Mouse (Mus musculus): ENCODE measurements at regions not wholly inside any gene's neighbourhood (a gene's known extent, or its start where the extent isn't known, plus 50 kb on each side); places are given as distances from the start of the nearest gene placed in this dataset.

- ATAC-seq, result peak; percentile 93; the same call in 1 of the 2 replicates
- no peak overlapping the region for H3K27ac ChIP-seq (ENCODE audit: low read depth, low read length)
- 40% methylated on average over 7 of the region's 7 CpGs for WGBS
Measured at GRCm38 (mm10) chr4:67589976-67590727, 762.8 kb downstream of the Tlr4 start.

GRCm38 (mm10) chr4:67607166-67607565 lies 779.8 kb downstream of the Tlr4 start:
- H3K4me1 ChIP-seq (ENCODE audit: control insufficient read depth, insufficient read depth, low read length), result no peaks in the 10 kb centered on the region
- DNase-seq (ENCODE audit: low spot score), result no peak
- H3K9me3 ChIP-seq (replicated peaks; ENCODE audit: control insufficient read depth, low read length), result no peaks in the 10 kb centered on the region
- no peak overlapping the region for H3K4me3 ChIP-seq (ENCODE audit: low read depth, low read length)
- no peak for ATAC-seq
- H3K4me2 ChIP-seq (ENCODE audit: low read length), result no peak overlapping the region
- H3K27me3 ChIP-seq (replicated peaks; ENCODE audit: control insufficient read depth, insufficient read depth, low read length), result no peaks in the 10 kb centered on the region
- no peak overlapping the region for H3K27ac ChIP-seq (ENCODE audit: low read depth, low read length)
- H3K36me3 ChIP-seq (ENCODE audit: control insufficient read depth, insufficient read depth, low read length), result no peaks in the 10 kb centered on the region
- no peak overlapping the region for H3K9ac ChIP-seq (ENCODE audit: low read length)

More at GRCm38 (mm10) chr4:67589976-67590727, 762.8 kb downstream of the Tlr4 start:
- H3K4me2 ChIP-seq (ENCODE audit: low read length), result no peak overlapping the region
- no peak overlapping the region for H3K9ac ChIP-seq (ENCODE audit: low read length)
- H3K27me3 ChIP-seq (replicated peaks; ENCODE audit: control insufficient read depth, insufficient read depth, low read length), result no peaks in the 10 kb centered on the region
- no peaks in the 10 kb centered on the region for H3K36me3 ChIP-seq (ENCODE audit: control insufficient read depth, insufficient read depth, low read length)
- no peaks in the 10 kb centered on the region for H3K9me3 ChIP-seq (replicated peaks; ENCODE audit: control insufficient read depth, low read length)
- H3K4me3 ChIP-seq (ENCODE audit: low read depth, low read length), result no peak overlapping the region
- no peaks in the 10 kb centered on the region for H3K4me1 ChIP-seq (ENCODE audit: control insufficient read depth, insufficient read depth, low read length)
- DNase-seq (ENCODE audit: low spot score), result peak; percentile 83

GRCm38 (mm10) chr4:67614486-67615067 lies 787.2 kb downstream of the Tlr4 start:
- peak; percentile 65 for DNase-seq (ENCODE audit: low spot score)

GRCm38 (mm10) chr4:67626641-67627040 lies 799.3 kb downstream of the Tlr4 start:
- ATAC-seq (no peak), DNase-seq (ENCODE audit: low spot score) (no peak)
- Histone ChIP-seq H3K4me3 (ENCODE audit: low read depth, low read length) (no peak overlapping the region), H3K4me1 (ENCODE audit: control insufficient read depth, insufficient read depth, low read length) (no peaks in the 10 kb centered on the region), H3K9ac (ENCODE audit: low read length) (no peak overlapping the region), H3K36me3 (ENCODE audit: control insufficient read depth, insufficient read depth, low read length) (no peaks in the 10 kb centered on the region), H3K4me2 (ENCODE audit: low read length) (no peak overlapping the region), H3K27me3 (replicated peaks; ENCODE audit: control insufficient read depth, insufficient read depth, low read length) (no peaks in the 10 kb centered on the region), H3K9me3 (replicated peaks; ENCODE audit: control insufficient read depth, low read length) (no peaks in the 10 kb centered on the region), H3K27ac (ENCODE audit: low read depth, low read length) (no peak overlapping the region)

More at GRCm38 (mm10) chr4:67614486-67615067, 787.2 kb downstream of the Tlr4 start:
- Histone ChIP-seq H3K36me3 (ENCODE audit: control insufficient read depth, insufficient read depth, low read length) (no peaks in the 10 kb centered on the region), H3K27ac (ENCODE audit: low read depth, low read length) (no peak overlapping the region), H3K4me1 (ENCODE audit: control insufficient read depth, insufficient read depth, low read length) (no peaks in the 10 kb centered on the region; the same call in 1 of the 2 replicates), H3K9me3 (replicated peaks; ENCODE audit: control insufficient read depth, low read length) (no peaks in the 10 kb centered on the region), H3K27me3 (replicated peaks; ENCODE audit: control insufficient read depth, insufficient read depth, low read length) (no peaks in the 10 kb centered on the region), H3K9ac (ENCODE audit: low read length) (no peak overlapping the region), H3K4me3 (ENCODE audit: low read depth, low read length) (no peak overlapping the region), H3K4me2 (ENCODE audit: low read length) (no peak overlapping the region)
- peak; percentile 86 for ATAC-seq
- 8% methylated on average over 5 of the region's 5 CpGs for WGBS

GRCm38 (mm10) chr4:67646090-67646489 lies 818.7 kb downstream of the Tlr4 start:
- no peaks in the 10 kb centered on the region for H3K9me3 ChIP-seq (replicated peaks; ENCODE audit: control insufficient read depth, low read length)
- H3K9ac ChIP-seq (ENCODE audit: low read length), result no peak overlapping the region
- no peak for ATAC-seq
- no peaks in the 10 kb centered on the region for H3K4me1 ChIP-seq (ENCODE audit: control insufficient read depth, insufficient read depth, low read length)
- H3K27me3 ChIP-seq (replicated peaks; ENCODE audit: control insufficient read depth, insufficient read depth, low read length), result no peaks in the 10 kb centered on the region
- H3K4me3 ChIP-seq (ENCODE audit: low read depth, low read length), result no peak overlapping the region
- H3K4me2 ChIP-seq (ENCODE audit: low read length), result no peak overlapping the region
- 72% methylated on average over 2 of the region's 2 CpGs for WGBS
- no peak overlapping the region for H3K27ac ChIP-seq (ENCODE audit: low read depth, low read length)
- H3K36me3 ChIP-seq (ENCODE audit: control insufficient read depth, insufficient read depth, low read length), result no peaks in the 10 kb centered on the region
- DNase-seq (ENCODE audit: low spot score), result no peak

GRCm38 (mm10) chr4:67662122-67662521 lies 834.7 kb downstream of the Tlr4 start:
- DNase-seq (ENCODE audit: low spot score) (peak; percentile 69), ATAC-seq (peak; percentile 68)
- Histone ChIP-seq H3K36me3 (ENCODE audit: control insufficient read depth, insufficient read depth, low read length) (no peaks in the 10 kb centered on the region), H3K27me3 (replicated peaks; ENCODE audit: control insufficient read depth, insufficient read depth, low read length) (no peaks in the 10 kb centered on the region), H3K27ac (ENCODE audit: low read depth, low read length) (no peak overlapping the region), H3K9ac (ENCODE audit: low read length) (no peak overlapping the region), H3K9me3 (replicated peaks; ENCODE audit: control insufficient read depth, low read length) (no peaks in the 10 kb centered on the region), H3K4me1 (ENCODE audit: control insufficient read depth, insufficient read depth, low read length) (no peaks in the 10 kb centered on the region), H3K4me2 (ENCODE audit: low read length) (no peak overlapping the region), H3K4me3 (ENCODE audit: low read depth, low read length) (no peak overlapping the region)
- WGBS, result 9% methylated on average over 3 of the region's 3 CpGs

GRCm38 (mm10) chr4:67673961-67674360 lies 846.6 kb downstream of the Tlr4 start:
- no peak for DNase-seq (ENCODE audit: low spot score)
- Histone ChIP-seq H3K36me3 (ENCODE audit: control insufficient read depth, insufficient read depth, low read length) (no peaks in the 10 kb centered on the region), H3K4me2 (ENCODE audit: low read length) (no peak overlapping the region), H3K9me3 (replicated peaks; ENCODE audit: control insufficient read depth, low read length) (no peaks in the 10 kb centered on the region), H3K27ac (ENCODE audit: low read depth, low read length) (no peak overlapping the region), H3K27me3 (replicated peaks; ENCODE audit: control insufficient read depth, insufficient read depth, low read length) (no peaks in the 10 kb centered on the region), H3K4me3 (ENCODE audit: low read depth, low read length) (no peak overlapping the region), H3K4me1 (ENCODE audit: control insufficient read depth, insufficient read depth, low read length) (no peaks in the 10 kb centered on the region), H3K9ac (ENCODE audit: low read length) (no peak overlapping the region)
- ATAC-seq, result no peak
- WGBS, result 86% methylated on average over 1 of the region's 1 CpGs

- no peaks in the 10 kb centered on the region for H3K4me1 ChIP-seq (ENCODE audit: control insufficient read depth, insufficient read depth, low read length)
- no peak overlapping the region for H3K9ac ChIP-seq (ENCODE audit: low read length)
- no peak for ATAC-seq
- no peaks in the 10 kb centered on the region for H3K9me3 ChIP-seq (replicated peaks; ENCODE audit: control insufficient read depth, low read length)
- no peaks in the 10 kb centered on the region for H3K27me3 ChIP-seq (replicated peaks; ENCODE audit: control insufficient read depth, insufficient read depth, low read length)
- DNase-seq (ENCODE audit: low spot score), result no peak
- H3K36me3 ChIP-seq (ENCODE audit: control insufficient read depth, insufficient read depth, low read length), result no peaks in the 10 kb centered on the region
- WGBS, result 98% methylated on average over 1 of the region's 1 CpGs
- no peak overlapping the region for H3K4me3 ChIP-seq (ENCODE audit: low read depth, low read length)
- H3K4me2 ChIP-seq (ENCODE audit: low read length), result no peak overlapping the region
- H3K27ac ChIP-seq (ENCODE audit: low read depth, low read length), result no peak overlapping the region
Measured at GRCm38 (mm10) chr4:67677589-67677988, 850.2 kb downstream of the Tlr4 start.

- Histone ChIP-seq H3K9me3 (replicated peaks; ENCODE audit: control insufficient read depth, low read length) (no peaks in the 10 kb centered on the region), H3K9ac (ENCODE audit: low read length) (no peak overlapping the region), H3K4me1 (ENCODE audit: control insufficient read depth, insufficient read depth, low read length) (no peaks in the 10 kb centered on the region), H3K36me3 (ENCODE audit: control insufficient read depth, insufficient read depth, low read length) (no peaks in the 10 kb centered on the region), H3K27me3 (replicated peaks; ENCODE audit: control insufficient read depth, insufficient read depth, low read length) (no peaks in the 10 kb centered on the region), H3K4me3 (ENCODE audit: low read depth, low read length) (no peak overlapping the region), H3K27ac (ENCODE audit: low read depth, low read length) (no peak overlapping the region), H3K4me2 (ENCODE audit: low read length) (no peak overlapping the region)
- ATAC-seq, result no peak
- DNase-seq (ENCODE audit: low spot score), result no peak
Measured at GRCm38 (mm10) chr4:67698438-67698837, 871.1 kb downstream of the Tlr4 start.

Measured in forebrain, embryonic 14.5 days (tissue).